Mouse (Mus musculus) spleen, adult 18-20 months (tissue): ENCODE results near the gene Sacs.
"Not testable (repeated sequence)": the region's sequence is repeated elsewhere in the genome, so short reads cannot be mapped to it uniquely, and the experiment has no call there.

ENCODE experiments used
- DNase-seq, 2 experiments: peaks; one replicate each; pipeline ENCODE4 v3.0.0; 2022; ENCODE audit warnings: mixed read lengths in 2 of 2

Gene Sacs

GRCm38 (mm10) chr14:61137994-61138726 is at the start of gene Sacs:
Gene Sacs, plus strand, starts transcription at chr14:61138457.
- no peak for DNase-seq

- DNase-seq, result no peak
Measured at GRCm38 (mm10) chr14:61090955-61091354, 47.3 kb upstream of the Sacs start.

DNA sequence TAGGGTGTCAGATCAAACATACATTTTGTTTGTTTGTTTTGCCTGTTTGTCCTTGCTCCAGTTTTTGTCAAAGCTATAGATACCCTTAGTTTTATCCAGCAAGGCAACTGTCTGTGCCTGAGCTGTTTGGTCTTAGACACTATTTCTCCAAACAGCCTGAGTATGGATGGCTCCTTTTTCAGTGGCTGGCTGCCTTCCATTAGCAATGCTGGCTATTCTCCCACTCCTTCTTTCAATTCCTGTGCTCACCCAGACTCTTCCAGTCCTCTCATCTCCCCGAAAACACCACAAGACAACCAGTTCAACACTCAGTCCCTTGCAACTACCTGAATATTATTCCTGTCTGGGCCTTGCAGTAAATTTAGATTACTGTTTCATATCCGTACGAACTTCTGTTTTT is 46.2 kb upstream of the Sacs start:
- DNase-seq, result no peak

DNA sequence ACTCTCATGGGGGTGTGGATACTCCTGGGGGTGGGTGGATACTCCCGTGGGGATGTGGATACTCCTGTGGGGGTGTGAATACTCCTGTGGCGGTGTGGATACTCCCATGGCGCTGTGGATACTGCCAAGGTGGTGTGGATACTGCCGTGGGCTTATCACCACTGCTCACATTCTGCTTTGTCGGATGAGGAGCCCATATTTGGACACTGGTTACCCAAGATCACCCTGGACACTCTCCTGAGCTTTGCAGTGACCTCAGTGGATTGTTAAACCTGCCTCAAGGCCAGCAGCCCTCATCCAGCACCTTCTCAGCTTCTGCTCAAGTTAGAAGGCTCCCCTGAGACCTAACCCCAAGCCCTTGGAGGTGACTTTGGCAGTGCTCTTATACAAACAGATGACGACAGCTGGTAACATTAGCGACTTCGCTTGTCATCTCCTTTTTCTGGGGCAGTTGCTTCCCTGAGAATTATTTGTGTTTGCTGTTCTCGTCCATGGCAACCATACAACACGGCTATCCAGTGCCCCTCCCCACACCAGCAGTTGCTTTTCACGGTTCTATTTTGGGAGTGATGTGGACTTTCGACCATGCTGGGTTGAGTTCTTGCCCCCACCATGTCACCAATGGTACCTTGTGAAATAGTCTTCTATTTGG is 40.2 kb upstream of the Sacs start:
- DNase-seq, result no peak

DNA sequence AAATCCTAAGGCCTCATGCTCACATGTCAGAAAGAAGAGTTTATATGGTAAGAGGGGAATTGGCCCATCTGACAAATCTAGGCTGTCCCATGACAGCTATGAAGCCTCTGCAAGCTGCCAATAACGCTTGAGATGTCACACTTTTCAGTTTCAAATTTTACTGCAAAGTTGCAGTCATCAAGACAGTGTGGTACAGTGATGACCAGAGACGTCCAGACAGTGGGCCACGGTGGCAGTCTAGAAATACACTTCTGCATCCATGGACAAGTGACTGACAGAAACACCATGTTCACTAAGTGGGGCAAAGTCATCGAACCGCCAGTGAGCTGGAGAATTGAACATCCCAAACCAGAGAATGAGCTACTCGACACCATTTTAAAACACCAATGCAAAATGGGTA is 37.5 kb upstream of the Sacs start:
- no peak for DNase-seq

- DNase-seq, result no peak
Measured at GRCm38 (mm10) chr14:61106404-61106803, 31.9 kb upstream of the Sacs start.

DNA sequence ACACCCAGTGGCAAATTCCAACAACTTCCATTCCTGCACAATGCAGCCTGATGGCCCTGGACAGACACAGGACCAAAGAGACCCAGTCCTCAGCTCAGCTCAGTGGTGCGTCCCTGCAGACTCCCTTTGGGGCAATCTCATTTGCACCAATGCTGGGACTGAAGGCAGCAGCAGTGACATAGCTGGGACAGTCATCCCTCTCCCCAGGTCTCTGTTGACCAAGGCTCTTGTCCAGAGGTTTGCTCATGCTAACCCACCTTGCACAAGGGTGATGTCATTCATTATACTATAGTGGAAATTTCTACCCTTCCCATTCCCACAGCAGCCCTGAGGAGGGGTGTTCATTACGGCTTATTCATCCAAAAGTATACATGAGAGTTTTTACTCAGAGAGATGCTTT is 29.6 kb upstream of the Sacs start:
- no peak for DNase-seq

DNA sequence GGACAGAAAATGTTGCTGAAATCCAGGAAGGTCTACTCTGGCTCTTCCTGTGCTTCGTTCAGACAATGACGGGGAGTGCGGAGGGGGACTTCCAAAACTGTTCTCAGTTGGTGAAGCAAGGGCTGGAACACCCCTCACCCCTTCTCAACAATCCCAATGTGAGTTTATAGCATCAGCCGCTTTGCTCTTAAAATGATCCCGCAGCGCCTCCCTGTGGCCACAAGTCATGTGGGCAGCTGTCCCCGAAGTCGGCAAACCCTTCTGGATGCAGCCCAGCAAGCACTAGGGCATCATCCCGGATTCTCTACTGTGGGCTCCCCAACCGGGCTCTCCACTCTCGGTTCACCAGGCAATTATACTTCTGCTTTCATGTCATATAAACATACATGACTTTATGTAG is 25.9 kb upstream of the Sacs start:
- peak; percentile 20 to 62 for DNase-seq

DNA sequence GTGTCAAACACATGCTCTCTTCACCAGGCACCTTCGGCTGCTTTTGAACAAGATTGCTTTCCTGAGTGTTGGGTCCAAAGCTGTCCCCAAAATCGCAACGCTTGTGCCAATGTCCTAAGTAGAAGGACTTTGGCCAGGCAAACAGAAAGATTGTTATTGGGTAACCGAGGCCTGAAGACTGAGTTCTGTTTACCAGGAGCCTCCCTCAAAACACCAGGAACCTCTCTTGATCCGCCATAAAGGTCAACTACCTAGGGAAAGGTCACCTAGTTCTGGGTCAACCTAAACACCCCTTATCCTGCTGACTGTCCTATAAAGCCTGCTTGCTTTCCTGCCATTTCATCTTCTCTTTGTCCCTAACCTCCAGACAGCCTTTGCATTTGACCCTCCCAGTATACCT is 13.5 kb upstream of the Sacs start:
- no peak for DNase-seq

GRCm38 (mm10) chr14:61125201-61125600 is 13.1 kb upstream of the Sacs start:
- DNase-seq, result no peak

DNA sequence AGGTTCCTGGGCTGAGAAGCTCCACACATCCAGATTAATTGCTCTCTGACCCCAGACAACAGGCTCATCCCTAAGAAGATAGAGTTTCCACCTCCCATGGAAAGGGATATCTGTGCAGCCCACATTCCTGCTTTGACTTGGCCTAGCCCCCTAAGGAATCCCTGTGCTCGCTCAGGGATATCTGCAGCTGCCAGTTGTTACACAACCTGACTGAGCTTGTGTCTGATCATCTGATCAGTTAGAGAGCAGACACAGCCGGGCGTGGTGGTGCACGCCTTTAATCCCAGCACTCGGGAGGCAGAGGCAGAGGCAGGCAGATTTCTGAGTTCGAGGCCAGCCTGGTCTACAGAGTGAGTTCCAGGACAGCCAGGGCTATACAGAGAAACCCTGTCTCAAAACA is 10.9 kb upstream of the Sacs start:
- DNase-seq, result not testable (repeated sequence)

- no peak for DNase-seq
Measured at GRCm38 (mm10) chr14:61128961-61129507, 9.2 kb upstream of the Sacs start.

GRCm38 (mm10) chr14:61132556-61132955 is 5.7 kb upstream of the Sacs start:
- no peak for DNase-seq

DNA sequence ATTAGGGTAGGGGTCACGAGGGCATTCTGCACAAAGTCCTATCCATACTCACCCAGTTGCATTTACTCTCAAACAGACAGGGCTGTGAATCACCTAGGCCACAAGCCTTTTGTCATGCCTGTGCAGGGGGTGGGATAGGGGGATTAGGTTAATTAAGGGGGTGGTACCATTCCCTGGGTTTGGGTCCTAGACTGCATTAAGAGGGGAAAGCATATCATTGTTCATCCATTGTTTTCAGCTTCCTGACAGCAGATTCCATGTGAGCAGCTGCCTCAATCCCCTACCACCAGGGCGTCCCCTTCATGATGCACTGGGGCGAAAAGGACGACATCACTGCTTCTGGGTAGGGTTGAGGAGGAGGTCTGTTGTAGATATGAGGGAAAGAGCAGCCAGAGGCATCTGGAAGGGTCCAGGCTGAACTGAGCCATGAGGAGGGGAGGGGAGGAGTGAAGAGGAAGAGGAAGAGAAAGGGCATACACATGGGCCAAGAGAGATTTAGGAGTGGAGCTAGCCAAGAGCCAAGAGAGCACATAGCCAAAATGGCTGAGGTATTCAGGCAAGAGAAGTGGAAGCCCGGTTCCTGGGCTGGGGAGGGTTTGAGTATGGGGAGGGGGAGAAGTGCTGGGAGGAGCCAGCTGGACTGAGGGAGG is 3.8 kb upstream of the Sacs start:
- no peak for DNase-seq

DNA sequence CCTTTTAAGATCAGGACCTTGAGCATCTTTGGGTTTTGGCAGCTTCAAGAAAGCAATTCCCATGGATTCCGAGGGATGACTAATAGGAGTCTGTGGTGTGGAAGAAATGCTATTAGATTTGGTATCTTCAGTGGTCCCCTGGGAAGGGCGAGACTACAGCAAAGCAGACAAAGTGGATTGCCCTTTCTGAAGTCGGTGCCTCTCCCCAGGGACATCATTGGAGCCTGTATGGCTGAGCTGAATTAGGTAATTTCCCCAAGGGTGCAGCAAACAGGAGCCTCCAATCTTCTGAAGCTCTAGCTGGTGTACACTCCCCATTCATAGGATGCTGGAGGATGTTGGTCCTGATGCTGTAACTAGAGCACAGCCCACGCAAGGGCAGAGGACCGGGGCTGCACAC is 847 bp upstream of the Sacs start:
- no peak for DNase-seq

- DNase-seq, result no peak
Measured at GRCm38 (mm10) chr14:61138727-61139067, 440 bp downstream of the Sacs start.

DNA sequence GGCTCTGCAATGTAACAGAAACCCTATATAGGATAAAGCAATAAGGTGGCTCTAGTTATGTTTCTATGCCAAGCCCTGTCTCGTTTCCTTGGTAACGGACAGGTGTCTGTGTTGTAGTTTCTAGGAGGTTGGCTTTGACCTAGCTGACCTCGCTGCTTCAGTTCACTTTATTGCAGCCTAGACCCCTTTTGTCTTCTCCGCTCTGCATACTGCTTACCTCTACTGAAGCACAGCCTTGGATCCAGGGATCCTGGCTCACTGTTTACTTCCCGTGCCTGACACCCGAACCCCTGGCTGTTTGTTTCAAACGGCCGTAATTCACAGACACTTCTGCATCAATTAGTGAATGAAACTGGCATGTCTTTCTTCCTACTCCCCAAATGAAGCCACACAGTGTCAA is 5.1 kb downstream of the Sacs start:
- DNase-seq, result no peak

GRCm38 (mm10) chr14:61143869-61144268 is 5.6 kb downstream of the Sacs start:
- DNase-seq, result peak in 1 of 2 experiments; percentile 25

GRCm38 (mm10) chr14:61150416-61150815 is 12.2 kb downstream of the Sacs start:
- not testable (repeated sequence) for DNase-seq

DNA sequence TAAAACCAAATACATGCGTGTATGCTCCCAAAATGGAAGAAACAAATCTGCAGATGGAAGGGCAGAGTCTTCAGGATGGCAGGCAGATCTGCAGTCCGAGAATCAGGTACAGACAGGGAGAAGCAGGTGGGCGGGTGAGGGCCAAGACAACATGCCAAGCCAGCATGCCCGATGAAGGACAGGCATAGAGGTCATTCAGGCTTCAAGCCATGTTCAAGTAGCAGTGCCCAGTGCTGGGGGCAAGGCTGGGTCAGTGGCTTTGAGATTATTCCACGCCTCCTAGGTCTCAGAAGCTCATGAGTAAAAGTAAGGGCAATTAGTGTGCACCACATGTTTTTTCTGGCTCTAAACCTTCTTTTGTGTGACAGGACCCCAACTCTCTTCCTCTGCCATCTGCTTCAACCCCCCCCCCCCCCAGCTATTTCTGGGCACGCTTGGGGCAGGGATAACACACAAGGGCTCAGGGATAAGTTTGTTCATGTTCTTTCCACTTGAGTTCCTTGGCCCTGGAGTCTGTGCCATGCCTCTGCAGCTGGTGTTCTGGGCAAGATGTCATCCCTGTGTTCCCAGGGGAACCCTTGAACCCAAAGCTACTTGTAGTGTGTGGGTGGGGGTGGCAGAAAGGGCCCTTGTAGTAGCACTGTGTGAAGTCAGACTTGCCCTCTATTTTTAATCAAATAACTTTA is 16.8 kb downstream of the Sacs start:
- DNase-seq, result no peak

GRCm38 (mm10) chr14:61155687-61156086 is 17.4 kb downstream of the Sacs start:
- no peak for DNase-seq

DNA sequence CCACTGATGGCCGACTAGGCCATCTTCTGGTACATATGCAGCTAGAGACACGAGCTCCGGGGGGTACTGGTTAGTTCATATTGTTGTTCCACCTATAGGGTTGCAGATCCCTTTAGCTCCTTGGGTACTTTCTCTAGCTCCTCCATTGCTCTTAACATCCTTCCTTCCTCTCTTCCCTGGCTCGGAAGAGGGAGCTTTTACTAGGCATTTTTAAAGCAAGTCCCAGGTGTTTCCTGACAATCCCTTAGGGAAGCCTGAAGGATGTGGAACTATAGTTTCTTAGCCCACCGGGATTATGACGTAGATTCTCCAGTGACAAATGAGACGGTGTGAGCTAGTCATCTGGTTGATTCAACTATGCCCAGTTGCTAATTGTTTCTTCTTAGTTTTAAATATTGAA is 19.2 kb downstream of the Sacs start:
- not testable (repeated sequence) for DNase-seq

DNA sequence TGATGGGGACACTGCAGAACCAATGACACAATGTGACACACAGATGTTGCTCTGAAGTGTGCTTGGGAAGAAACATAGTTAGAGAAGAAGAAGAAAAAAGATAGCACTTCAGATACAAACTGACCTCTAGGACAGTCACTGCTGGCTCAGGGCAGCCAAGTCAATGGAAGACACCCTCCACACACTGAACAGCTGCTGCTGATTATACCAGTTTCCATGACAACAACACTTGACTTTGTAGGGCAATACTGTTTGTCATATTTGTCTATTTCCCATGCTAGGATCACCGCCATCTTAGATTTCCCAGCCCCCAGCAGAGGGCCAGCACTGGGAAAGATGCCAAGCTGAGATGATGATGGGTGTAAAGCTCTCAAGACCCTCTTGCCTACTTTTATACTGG is 22.7 kb downstream of the Sacs start:
- no peak for DNase-seq
